Mouse (Mus musculus) bone marrow macrophage, adult 2 months (primary cell): ENCODE data around the gene Gm20219. TPM values are rescaled to one million over a fixed set of nuclear protein-coding genes. Genes with fewer than 3 reads are reported as not detected.

Source experiments
- H3K27ac ChIP-seq: 2 replicates; pipeline ENCODE4 v1.5.1; 2012; ENCODE audit warnings: low read depth, low read length; ENCODE audit not compliant: insufficient read depth
- H3K4me1 ChIP-seq: 2 replicates; pipeline ENCODE4 v1.6.1; 2012; ENCODE audit warnings: low read length; ENCODE audit not compliant: control insufficient read depth, insufficient read depth
- H3K4me3 ChIP-seq: 2 replicates; pipeline ENCODE4 v1.5.1; 2012; ENCODE audit warnings: mild to moderate bottlenecking, low read length, moderate library complexity; ENCODE audit not compliant: insufficient read depth
- CTCF ChIP-seq: IDR thresholded peaks from 2 replicates; pipeline ENCODE4 v1.5.1; 2012; ENCODE audit warnings: low read depth, mild to moderate bottlenecking, low read length, moderate library complexity
- POLR2A ChIP-seq: IDR thresholded peaks from 2 replicates; pipeline ENCODE4 v1.6.1; 2012; ENCODE audit warnings: mild to moderate bottlenecking, low read depth, low read length, borderline replicate concordance
- polyA plus RNA-seq: library from polyadenylated mRNA; stranded (reverse); fragments of >200 nt; gene quantifications from 2 replicates; pipeline ENCODE4 v1.2.4, GENCODE M21; 2012; ENCODE audit not compliant: missing spikeins, insufficient read depth, insufficient read length

Gm20219 gene
- polyA plus RNA-seq, 1 experiment = 1.6 TPM

- Histone ChIP-seq H3K4me3 (no peak overlapping the region), H3K27ac (no peak overlapping the region)
Measured at GRCm38 (mm10) chr17:56515690-56516410, 38.3 kb downstream of the Gm20219 start.

DNA sequence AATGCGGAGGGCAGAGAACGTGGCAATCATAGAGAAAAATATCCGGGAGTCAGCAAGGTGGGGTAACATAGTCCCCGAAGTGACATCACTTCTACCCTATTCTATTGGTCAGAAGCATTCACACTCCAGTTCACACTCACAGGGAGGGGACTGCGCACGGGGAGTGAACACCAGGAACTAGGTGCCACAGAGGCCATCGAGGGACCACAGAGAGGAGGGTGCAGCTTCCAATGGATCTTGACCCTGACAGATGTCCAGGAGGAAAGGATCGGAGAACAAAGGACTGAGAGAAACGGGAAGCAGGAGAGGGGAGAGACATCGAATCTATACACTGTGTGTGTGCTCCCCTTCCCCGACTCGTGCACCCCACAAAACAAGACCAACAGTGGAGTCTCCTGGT lies 39.3 kb downstream of the Gm20219 start:
- Histone ChIP-seq H3K27ac (no peak overlapping the region), H3K4me3 (no peak overlapping the region), H3K4me1 (peaks cover 4% of the 10 kb centered on the region; the same call in 1 of the 2 replicates)
- TF ChIP-seq CTCF (no peak), POLR2A (no peak)

More at GRCm38 (mm10) chr17:56515690-56516410, 38.3 kb downstream of the Gm20219 start:
- TF ChIP-seq CTCF (no peak), POLR2A (no peak)
- H3K4me1 ChIP-seq = peaks cover 4% of the 10 kb centered on the region; the same call in 1 of the 2 replicates

DNA sequence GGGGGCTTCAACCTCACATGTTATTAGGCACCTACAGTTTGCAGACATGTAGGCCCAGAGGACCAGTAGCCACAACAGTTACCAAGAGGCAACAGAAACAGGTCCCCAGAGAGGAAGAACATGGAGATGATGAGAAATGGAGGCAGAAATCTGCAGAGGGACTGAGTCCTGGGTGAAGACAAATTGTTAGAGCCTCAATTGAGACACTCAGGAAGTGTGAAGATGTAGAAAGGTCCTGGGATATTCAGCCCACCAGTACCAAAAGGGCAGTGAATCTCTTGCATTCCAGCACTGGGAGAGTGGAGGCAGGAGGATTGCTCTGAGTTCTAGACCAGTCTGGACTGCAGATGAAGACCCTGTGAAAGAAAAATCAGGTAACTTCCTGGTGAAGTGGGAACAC lies 39.9 kb downstream of the Gm20219 start:
- Histone ChIP-seq H3K4me3 (no peak overlapping the region), H3K27ac (no peak overlapping the region), H3K4me1 (peaks cover 4% of the 10 kb centered on the region; the same call in 1 of the 2 replicates)
- no peak for TF ChIP-seq CTCF
- TF ChIP-seq POLR2A = no peak

DNA sequence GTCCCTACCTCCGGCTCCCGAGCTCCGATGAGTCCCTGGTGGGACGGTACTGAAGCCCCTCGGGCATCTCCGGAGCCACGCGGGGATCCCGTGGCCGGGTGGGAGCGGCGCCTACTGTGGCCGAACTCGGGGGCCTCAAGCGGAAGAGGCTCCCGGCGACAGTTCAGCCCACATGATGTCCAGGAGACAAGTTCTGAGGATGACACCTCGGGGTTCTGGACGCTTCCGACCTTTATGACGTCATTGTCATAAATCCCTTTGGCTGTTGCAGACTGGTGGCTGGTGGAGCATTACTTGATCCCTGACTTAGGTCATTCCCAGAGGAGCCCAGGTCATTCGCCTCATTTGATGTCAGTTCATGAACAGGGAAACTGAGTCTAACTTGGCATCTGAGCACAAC lies 41.9 kb downstream of the Gm20219 start, which contains the start of gene Znrf4:
Gene Znrf4 (minus strand): TSS at position 122 of the 400 bp plus-strand sequence.
- Histone ChIP-seq H3K27ac (no peak within 1 kb of the TSS), H3K4me1 (peaks cover 13% of the 10 kb centered on the region), H3K4me3 (no peak within 1 kb of the TSS)
- TF ChIP-seq POLR2A (no peak), CTCF (no peak)

DNA sequence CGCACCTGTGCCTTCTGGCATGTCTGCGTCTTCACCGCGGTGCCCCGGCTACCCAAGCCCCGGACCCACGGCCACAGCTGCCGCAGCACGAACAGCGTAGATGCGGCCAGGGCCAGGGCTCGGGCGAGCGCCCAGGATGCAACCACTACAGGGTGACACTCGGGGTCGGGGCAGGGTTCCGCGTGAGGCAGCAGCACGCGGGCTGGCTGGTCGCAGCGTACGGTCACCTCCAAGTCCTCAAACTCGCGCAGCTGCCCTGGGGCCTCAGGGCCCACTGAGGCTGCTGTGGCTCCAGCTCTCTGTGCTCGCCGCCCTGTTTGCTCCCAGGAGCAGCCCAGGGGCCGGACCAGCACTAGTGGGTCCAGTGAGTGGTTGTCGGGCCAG lies 42.5 kb downstream of the Gm20219 start:
- Histone ChIP-seq H3K4me1 (peaks cover 13% of the 10 kb centered on the region), H3K27ac (no peak overlapping the region), H3K4me3 (no peak overlapping the region)
- no peak for TF ChIP-seq POLR2A
- no peak for TF ChIP-seq CTCF

- Histone ChIP-seq H3K4me1 (peaks cover 12% of the 10 kb centered on the region), H3K4me3 (no peak overlapping the region), H3K27ac (no peak overlapping the region)
- TF ChIP-seq POLR2A (no peak), CTCF (no peak)
Measured at GRCm38 (mm10) chr17:56510970-56511706, 43.0 kb downstream of the Gm20219 start.

DNA sequence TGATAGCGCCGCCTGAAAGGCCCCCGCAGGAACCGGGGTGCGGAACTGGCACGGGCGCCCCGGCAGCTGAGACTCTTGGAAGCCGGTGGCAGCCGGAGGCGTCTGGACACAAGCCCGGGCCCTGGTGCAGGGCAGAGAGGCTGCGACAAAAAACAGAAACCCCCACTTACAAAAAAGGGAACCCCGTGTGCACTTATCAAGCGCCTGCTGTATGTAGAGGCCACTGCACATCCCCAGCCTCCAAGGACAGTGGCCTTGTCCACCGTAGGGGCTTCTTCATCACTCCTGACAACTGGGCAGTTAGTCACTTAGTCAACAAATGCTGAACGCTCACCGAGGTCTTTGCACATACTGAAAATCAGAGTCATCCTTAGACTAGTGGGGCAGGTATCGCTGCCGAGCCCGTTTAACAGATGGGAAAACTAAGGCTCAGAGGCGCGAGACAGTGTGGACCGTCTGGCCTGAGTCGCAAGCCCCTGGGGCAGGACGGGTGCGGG lies 43.7 kb downstream of the Gm20219 start:
- Histone ChIP-seq H3K4me1 (peaks cover 9% of the 10 kb centered on the region), H3K27ac (no peak overlapping the region), H3K4me3 (no peak overlapping the region)
- TF ChIP-seq CTCF = no peak
- TF ChIP-seq POLR2A = no peak

GRCm38 (mm10) chr17:56509707-56510472 lies 44.3 kb downstream of the Gm20219 start:
- TF ChIP-seq POLR2A = no peak
- no peak for TF ChIP-seq CTCF

GRCm38 (mm10) chr17:56509021-56509640 lies 45.1 kb downstream of the Gm20219 start:
- H3K4me3 ChIP-seq = no peak overlapping the region
- no peak overlapping the region for H3K27ac ChIP-seq
- H3K4me1 ChIP-seq = peaks cover 9% of the 10 kb centered on the region
- TF ChIP-seq CTCF (no peak), POLR2A (no peak)

More at GRCm38 (mm10) chr17:56509707-56510472, 44.3 kb downstream of the Gm20219 start:
- Histone ChIP-seq H3K4me3 (no peak overlapping the region), H3K4me1 (peaks cover 9% of the 10 kb centered on the region), H3K27ac (no peak overlapping the region)
